Mouse (Mus musculus) intestine, embryonic 15.5 days (tissue): ENCODE data around the gene Accs. TPM values are rescaled to one million over a fixed set of nuclear protein-coding genes. Genes with fewer than 3 reads are reported as not detected.

Experiments used
- ATAC-seq: fragments of 200-750 bp; cut with Nextera tagmentation; 2 replicates; pipeline ENCODE4 v1.8.0; 2017; ENCODE audit warnings: moderate TSS enrichment, moderate library complexity
- H3K27ac ChIP-seq: fragments of 300-500 bp; sonication (generic); 2 replicates; pipeline ENCODE4 v1.5.1; 2015; ENCODE audit warnings: mild to moderate bottlenecking, inconsistent platforms
- H3K27me3 ChIP-seq: fragments of 300-500 bp; sonication (generic); replicated peaks from 2 replicates; pipeline ENCODE4 v1.6.1; 2015; ENCODE audit warnings: inconsistent platforms
- H3K36me3 ChIP-seq: fragments of 300-500 bp; sonication (generic); 2 replicates; pipeline ENCODE4 v1.6.1; 2015; ENCODE audit warnings: inconsistent platforms
- H3K4me1 ChIP-seq: fragments of 300-500 bp; sonication (generic); replicated peaks from 2 replicates; pipeline ENCODE4 v1.6.1; 2015; ENCODE audit warnings: inconsistent platforms
- H3K4me2 ChIP-seq: fragments of 300-500 bp; sonication (generic); replicated peaks from 2 replicates; pipeline ENCODE4 v1.6.1; 2015; ENCODE audit warnings: mild to moderate bottlenecking, inconsistent platforms
- H3K4me3 ChIP-seq: fragments of 300-500 bp; sonication (generic); replicated peaks from 2 replicates; pipeline ENCODE4 v1.5.1; 2015; ENCODE audit warnings: inconsistent platforms
- H3K9ac ChIP-seq: fragments of 300-500 bp; sonication (generic); 2 replicates; pipeline ENCODE4 v1.6.1; 2015; ENCODE audit warnings: inconsistent platforms
- H3K9me3 ChIP-seq: fragments of 300-500 bp; sonication (generic); 2 replicates; pipeline ENCODE4 v1.6.1; 2016; ENCODE audit warnings: inconsistent platforms
- WGBS: fragments of 180-500 bp; shearing (Covaris S2); methylation state at CpG from one replicate; pipeline ENCODE4 v1.1.7; 2015; 5-methylcytosine and 5-hydroxymethylcytosine counted together
- polyA plus RNA-seq: library from polyadenylated mRNA; unstranded; fragments of >200 nt; fragmentation: Nextera tagmentation; extraction: Ambion mirVana; gene quantifications from 2 replicates; pipeline ENCODE4 v1.2.1, GENCODE M21; 2015

Accs gene
- polyA plus RNA-seq = 5.4 and 6.8 TPM in 2 replicates

- peak within 1 kb of the TSS; percentile 57 for H3K9ac ChIP-seq
- H3K4me2 ChIP-seq = peak within 1 kb of the TSS; percentile 67
- peak; percentile 93 for ATAC-seq
- no peaks in the 10 kb centered on the region for H3K9me3 ChIP-seq
- no peaks in the 10 kb centered on the region for H3K36me3 ChIP-seq
- H3K27me3 ChIP-seq = no peaks in the 10 kb centered on the region
- peak within 1 kb of the TSS; percentile 81 for H3K27ac ChIP-seq
- WGBS = under 1% methylated on average over 28 of the region's 28 CpGs
- H3K4me1 ChIP-seq = peaks cover 8% of the 10 kb centered on the region; the same call in 1 of the 2 replicates
- H3K4me3 ChIP-seq = peak within 1 kb of the TSS; percentile 48
Measured at GRCm38 (mm10) chr2:93849505-93850089, at the start of gene Accs. Accs (minus strand) TSS chr2:93849943.

DNA sequence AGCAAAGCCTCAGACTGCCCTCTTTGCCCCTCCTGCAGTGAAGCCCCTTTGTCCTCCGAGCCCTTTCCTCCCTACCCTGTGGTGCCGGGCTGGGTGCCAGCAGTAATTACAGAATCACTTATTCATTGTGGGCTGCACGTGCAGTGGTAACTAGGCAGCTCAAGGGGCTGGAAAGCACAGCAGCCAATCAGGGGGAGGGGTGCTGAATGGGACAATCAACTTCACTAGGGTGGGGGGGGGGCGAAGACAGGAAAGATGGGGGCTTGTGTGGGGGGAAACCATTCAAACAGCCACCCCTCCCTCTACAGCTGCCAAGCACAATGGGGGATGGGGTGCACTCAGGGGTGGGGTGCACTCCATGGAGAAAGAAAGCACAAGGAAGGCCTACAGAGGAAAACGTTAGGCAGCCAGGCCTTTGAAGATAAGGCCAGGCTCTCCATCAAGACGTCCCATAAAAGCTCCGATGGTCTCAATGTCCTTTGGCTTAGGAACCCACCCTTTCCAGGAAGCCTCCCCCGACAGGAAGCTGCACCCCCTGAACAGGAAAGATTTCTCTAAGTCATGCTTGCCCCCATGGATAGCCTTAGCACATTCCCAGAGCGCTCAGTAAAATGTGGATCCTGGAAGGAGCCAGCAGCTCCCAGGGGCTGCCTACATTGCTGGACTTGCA, 42.0 kb upstream of the Accs start:
- Histone ChIP-seq H3K4me3 (no peak overlapping the region), H3K27me3 (no peaks in the 10 kb centered on the region), H3K27ac (0 out of 2 replicates have a peak overlapping the region, but pooled peaks have one; percentile 36), H3K4me2 (no peak overlapping the region), H3K36me3 (no peaks in the 10 kb centered on the region), H3K4me1 (peaks cover 6% of the 10 kb centered on the region; the same call in 1 of the 2 replicates), H3K9ac (no peak overlapping the region), H3K9me3 (no peaks in the 10 kb centered on the region)
- WGBS = 30% methylated on average over 9 of the region's 9 CpGs
- ATAC-seq = peak; percentile 86

DNA sequence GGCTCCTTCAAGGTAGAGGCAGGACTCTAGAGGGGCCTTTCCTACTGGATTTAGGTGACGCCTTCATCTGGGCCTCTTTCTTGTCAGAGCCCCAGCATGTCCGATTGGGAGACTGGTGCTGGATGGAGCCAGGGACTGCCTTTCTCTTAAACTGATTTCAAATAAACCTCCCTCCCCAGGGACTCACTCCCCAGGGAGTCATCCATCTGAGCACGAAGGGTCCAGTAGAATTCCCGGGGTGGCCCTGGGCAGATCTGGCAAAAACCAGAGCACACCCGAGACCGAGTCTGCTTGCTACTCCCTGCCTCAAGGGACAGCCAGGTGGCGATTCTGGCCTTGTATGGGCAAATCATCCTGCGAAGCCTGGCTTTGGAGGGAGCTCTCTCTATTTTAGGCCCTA, 40.4 kb upstream of the Accs start:
- no peak overlapping the region for H3K4me2 ChIP-seq
- H3K4me3 ChIP-seq = no peak overlapping the region
- no peaks in the 10 kb centered on the region for H3K9me3 ChIP-seq
- no peak overlapping the region for H3K9ac ChIP-seq
- 72% methylated on average over 8 of the region's 8 CpGs for WGBS
- H3K36me3 ChIP-seq = no peaks in the 10 kb centered on the region
- H3K27me3 ChIP-seq = no peaks in the 10 kb centered on the region
- ATAC-seq = no peak
- no peak overlapping the region for H3K27ac ChIP-seq
- peaks cover 11% of the 10 kb centered on the region; the same call in 1 of the 2 replicates for H3K4me1 ChIP-seq

DNA sequence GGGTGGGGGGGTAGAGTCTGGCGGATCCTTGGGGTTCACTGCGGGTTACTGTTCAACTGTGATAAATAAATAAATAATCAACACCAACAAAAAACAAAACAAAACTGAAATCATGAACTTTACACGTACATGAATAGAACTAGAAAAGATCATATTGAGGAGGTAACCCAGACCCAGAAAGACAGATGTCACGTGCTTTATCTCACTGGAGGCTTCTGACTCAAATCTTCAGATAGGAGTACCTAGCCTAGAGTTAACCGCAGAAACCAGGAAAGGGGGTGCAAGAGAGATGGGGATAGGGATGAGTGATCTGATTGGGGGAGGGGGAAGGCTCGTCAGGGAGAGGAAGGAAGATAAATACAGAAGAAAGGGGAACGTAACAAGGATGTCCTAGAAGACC, 39.3 kb upstream of the Accs start:
- 82% methylated on average over 7 of the region's 7 CpGs for WGBS
- Histone ChIP-seq H3K36me3 (no peaks in the 10 kb centered on the region), H3K4me2 (no peak overlapping the region), H3K4me3 (no peak overlapping the region), H3K27ac (no peak overlapping the region), H3K9ac (no peak overlapping the region), H3K4me1 (peaks cover 11% of the 10 kb centered on the region; the same call in 1 of the 2 replicates), H3K27me3 (no peaks in the 10 kb centered on the region), H3K9me3 (no peaks in the 10 kb centered on the region)
- ATAC-seq = no peak

DNA sequence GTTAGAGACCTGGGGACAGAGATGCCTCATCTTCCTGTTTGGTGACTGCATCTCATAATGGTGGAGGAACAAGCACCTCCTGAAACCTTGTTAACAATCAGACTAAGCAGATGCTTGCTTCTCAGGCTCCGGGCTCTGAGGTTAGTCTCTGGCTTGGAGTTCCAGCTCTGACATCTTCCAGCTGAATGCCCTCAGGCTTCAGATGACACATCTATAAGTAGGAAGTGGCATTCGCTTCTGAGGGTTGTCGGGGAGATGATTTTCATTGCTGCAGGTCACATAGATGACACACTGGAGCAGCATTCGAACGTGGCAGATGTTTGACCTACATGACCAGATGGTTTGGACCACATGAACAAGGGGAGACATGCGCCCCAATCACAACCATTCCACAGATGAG, 38.6 kb upstream of the Accs start:
- 78% methylated on average over 6 of the region's 6 CpGs for WGBS
- no peak overlapping the region for H3K4me2 ChIP-seq
- H3K4me1 ChIP-seq = peaks cover 11% of the 10 kb centered on the region; the same call in 1 of the 2 replicates
- H3K4me3 ChIP-seq = no peak overlapping the region
- H3K36me3 ChIP-seq = no peaks in the 10 kb centered on the region
- H3K9ac ChIP-seq = no peak overlapping the region
- no peaks in the 10 kb centered on the region for H3K27me3 ChIP-seq
- H3K27ac ChIP-seq = no peak overlapping the region
- H3K9me3 ChIP-seq = no peaks in the 10 kb centered on the region
- no peak for ATAC-seq

DNA sequence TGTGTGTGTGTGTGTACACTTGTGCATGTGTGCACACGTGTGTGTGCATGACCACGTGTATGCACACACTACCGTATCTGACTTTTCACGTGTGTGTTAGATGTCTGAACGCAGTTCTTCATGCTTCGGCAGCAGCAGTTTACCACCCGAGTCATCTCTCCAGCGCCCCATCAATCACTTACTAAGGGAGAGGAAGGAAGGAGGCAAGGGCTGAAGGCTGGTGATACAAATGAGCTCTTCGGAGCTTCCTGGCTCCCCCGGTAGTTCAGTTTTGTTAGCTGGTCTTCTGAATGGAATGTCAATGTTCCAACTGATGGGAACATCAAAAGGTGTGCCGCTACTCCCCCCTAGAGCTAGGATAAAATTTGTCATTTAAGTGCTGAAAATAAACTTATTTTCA, 37.5 kb upstream of the Accs start:
- whole genome bisulfite sequencing = 52% methylated on average over 11 of the region's 11 CpGs
- no peaks in the 10 kb centered on the region for H3K36me3 ChIP-seq
- H3K4me2 ChIP-seq = no peak overlapping the region
- H3K27ac ChIP-seq = no peak overlapping the region
- H3K4me1 ChIP-seq = peaks cover 11% of the 10 kb centered on the region; the same call in 1 of the 2 replicates
- H3K4me3 ChIP-seq = no peak overlapping the region
- ATAC-seq = no peak
- H3K9ac ChIP-seq = no peak overlapping the region
- H3K9me3 ChIP-seq = no peaks in the 10 kb centered on the region
- no peaks in the 10 kb centered on the region for H3K27me3 ChIP-seq

- H3K4me3 ChIP-seq = no peak overlapping the region
- peak; percentile 80 for ATAC-seq
- H3K4me1 ChIP-seq = peaks cover 8% of the 10 kb centered on the region; the same call in 1 of the 2 replicates
- H3K36me3 ChIP-seq = no peaks in the 10 kb centered on the region
- H3K27ac ChIP-seq = peak overlapping the region; percentile 72
- H3K4me2 ChIP-seq = no peak overlapping the region
- WGBS = 30% methylated on average over 10 of the region's 10 CpGs
- no peaks in the 10 kb centered on the region for H3K9me3 ChIP-seq
- no peaks in the 10 kb centered on the region for H3K27me3 ChIP-seq
- no peak overlapping the region for H3K9ac ChIP-seq
Measured at GRCm38 (mm10) chr2:93886013-93886794, 36.5 kb upstream of the Accs start.

GRCm38 (mm10) chr2:93883066-93883465, 33.3 kb upstream of the Accs start:
- Histone ChIP-seq H3K4me3 (no peak overlapping the region), H3K27ac (no peak overlapping the region), H3K9me3 (no peaks in the 10 kb centered on the region), H3K36me3 (no peaks in the 10 kb centered on the region), H3K9ac (no peak overlapping the region), H3K27me3 (no peaks in the 10 kb centered on the region), H3K4me1 (peaks cover 8% of the 10 kb centered on the region; the same call in 1 of the 2 replicates), H3K4me2 (no peak overlapping the region)
- ATAC-seq = no peak
- 64% methylated on average over 5 of the region's 5 CpGs for WGBS

DNA sequence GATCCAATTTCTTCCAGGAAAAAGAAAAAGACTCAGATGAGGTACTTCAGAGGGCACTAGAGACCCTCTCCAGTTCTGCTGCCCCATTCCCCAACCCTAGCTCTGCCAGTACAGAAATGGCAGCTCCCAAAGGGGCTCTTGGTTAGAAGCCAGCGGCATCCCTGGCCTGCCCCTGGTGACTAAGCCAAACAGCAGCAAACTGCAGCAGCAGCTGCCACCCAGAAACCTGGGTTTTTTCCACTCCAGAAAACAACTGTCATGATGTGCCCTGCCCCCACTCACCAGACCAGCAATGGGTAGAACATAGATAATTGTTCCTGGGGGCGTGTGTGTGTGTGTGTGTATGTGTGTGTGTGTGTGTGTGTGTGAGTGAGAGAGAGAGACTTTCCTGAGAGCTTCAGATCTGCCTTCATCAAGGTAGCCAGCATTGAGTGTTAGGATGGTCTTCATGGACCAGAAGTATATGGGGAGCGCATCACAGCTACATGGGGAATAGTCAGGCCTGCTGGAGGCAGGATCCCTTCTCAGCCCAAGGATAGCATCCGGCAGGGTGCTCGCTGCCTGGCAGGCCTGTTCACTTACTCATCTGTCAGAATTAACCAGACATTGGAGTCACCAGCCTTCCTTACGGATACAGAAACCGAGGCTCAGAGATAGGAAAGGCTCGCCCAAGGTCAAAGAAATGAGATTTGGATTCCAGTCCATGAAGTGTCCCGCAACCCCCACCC, 32.1 kb upstream of the Accs start:
- WGBS = 74% methylated on average over 9 of the region's 9 CpGs
- Histone ChIP-seq H3K4me1 (0 out of 2 replicates have a peak, but pooled peaks cover 4% of the 10 kb centered on the region), H3K36me3 (no peaks in the 10 kb centered on the region), H3K9ac (no peak overlapping the region), H3K27me3 (no peaks in the 10 kb centered on the region), H3K27ac (no peak overlapping the region), H3K4me3 (no peak overlapping the region), H3K4me2 (no peak overlapping the region), H3K9me3 (no peaks in the 10 kb centered on the region)
- ATAC-seq = no peak

GRCm38 (mm10) chr2:93880981-93881380, 31.2 kb upstream of the Accs start:
- no peak overlapping the region for H3K4me2 ChIP-seq
- H3K4me3 ChIP-seq = no peak overlapping the region
- no peaks in the 10 kb centered on the region for H3K9me3 ChIP-seq
- H3K4me1 ChIP-seq = 0 out of 2 replicates have a peak, but pooled peaks cover 1% of the 10 kb centered on the region
- no peaks in the 10 kb centered on the region for H3K27me3 ChIP-seq
- H3K27ac ChIP-seq = no peak overlapping the region
- H3K36me3 ChIP-seq = no peaks in the 10 kb centered on the region
- no peak for ATAC-seq
- 39% methylated on average over 3 of the region's 3 CpGs for WGBS
- no peak overlapping the region for H3K9ac ChIP-seq

- H3K4me2 ChIP-seq = no peak overlapping the region
- H3K36me3 ChIP-seq = no peaks in the 10 kb centered on the region
- 67% methylated on average over 8 of the region's 8 CpGs for WGBS
- no peaks in the 10 kb centered on the region for H3K27me3 ChIP-seq
- H3K27ac ChIP-seq = no peak overlapping the region
- H3K9me3 ChIP-seq = no peaks in the 10 kb centered on the region
- no peak overlapping the region for H3K4me3 ChIP-seq
- H3K4me1 ChIP-seq = no peaks in the 10 kb centered on the region
- no peak for ATAC-seq
- H3K9ac ChIP-seq = no peak overlapping the region
Measured at GRCm38 (mm10) chr2:93880450-93880849, 30.7 kb upstream of the Accs start.

- no peak overlapping the region for H3K27ac ChIP-seq
- WGBS = 40% methylated on average over 5 of the region's 5 CpGs
Measured at GRCm38 (mm10) chr2:93877005-93877404, 27.3 kb upstream of the Accs start.

More at GRCm38 (mm10) chr2:93877005-93877404, 27.3 kb upstream of the Accs start:
- Histone ChIP-seq H3K4me3 (no peak overlapping the region), H3K36me3 (no peaks in the 10 kb centered on the region), H3K27me3 (no peaks in the 10 kb centered on the region), H3K9me3 (no peaks in the 10 kb centered on the region), H3K4me1 (peaks cover 10% of the 10 kb centered on the region; the same call in 1 of the 2 replicates), H3K9ac (no peak overlapping the region), H3K4me2 (no peak overlapping the region)
- ATAC-seq = peak; percentile 61
